Mouse (Mus musculus) midbrain, postnatal 0 days (tissue): ENCODE results near the gene Syt8. TPM values are rescaled to one million over a fixed set of nuclear protein-coding genes. Genes with fewer than 3 reads are reported as not detected.
A peak's percentile ranks its signal among the peaks of the same experiment; 100 is the strongest.

Source experiments
- ATAC-seq: fragments of 200-750 bp; cut with Nextera tagmentation; 2 replicates; pipeline ENCODE4 v1.8.0; 2017; ENCODE audit warnings: moderate number of reproducible peaks, mild to moderate bottlenecking, moderate TSS enrichment, moderate library complexity; ENCODE audit not compliant: low FRiP score
- DNase-seq: peaks from one replicate; pipeline ENCODE4 v3.0.0-alpha.2; 2015; ENCODE audit warnings: low spot score
- H3K27ac ChIP-seq: fragments of 300-500 bp; sonication (generic); 2 replicates; pipeline ENCODE4 v1.5.1; 2014; ENCODE audit warnings: low read depth, mild to moderate bottlenecking, low read length, mixed read lengths
- H3K27me3 ChIP-seq: fragments of 300-500 bp; sonication (generic); 2 replicates; pipeline ENCODE4 v1.6.1; 2014; ENCODE audit warnings: low read length, control low read depth, mixed read lengths; ENCODE audit not compliant: insufficient read depth
- H3K36me3 ChIP-seq: fragments of 300-500 bp; sonication (generic); 2 replicates; pipeline ENCODE4 v1.6.1; 2014; ENCODE audit warnings: low read length, control low read depth, mixed read lengths; ENCODE audit not compliant: insufficient read depth
- H3K4me1 ChIP-seq: fragments of 300-500 bp; sonication (generic); 2 replicates; pipeline ENCODE4 v1.6.1; 2014; ENCODE audit warnings: mild to moderate bottlenecking, control low read depth, antibody characterized with exemption, low read length, mixed read lengths; ENCODE audit not compliant: insufficient read depth
- H3K4me2 ChIP-seq: fragments of 300-500 bp; sonication (generic); 2 replicates; pipeline ENCODE4 v1.6.1; 2014; ENCODE audit warnings: low read depth, mild to moderate bottlenecking, low read length, mixed read lengths; ENCODE audit not compliant: poor library complexity, severe bottlenecking
- H3K4me3 ChIP-seq: fragments of 300-500 bp; sonication (generic); 2 replicates; pipeline ENCODE4 v1.5.1; 2014; ENCODE audit warnings: low read depth, mild to moderate bottlenecking, low read length, moderate library complexity
- H3K9ac ChIP-seq: fragments of 300-500 bp; sonication (generic); replicated peaks from 2 replicates; pipeline ENCODE4 v1.6.1; 2014; ENCODE audit warnings: mild to moderate bottlenecking, low read length, moderate library complexity, mixed read lengths; ENCODE audit not compliant: poor library complexity, severe bottlenecking
- H3K9me3 ChIP-seq: fragments of 300-500 bp; sonication (generic); 2 replicates; pipeline ENCODE4 v1.6.1; 2016; ENCODE audit warnings: low read length, control low read depth
- CTCF ChIP-seq: IDR thresholded peaks from 2 replicates; pipeline ENCODE4 v1.5.1; 2016; ENCODE audit warnings: antibody characterized with exemption, mild to moderate bottlenecking
- WGBS: fragments of 180-500 bp; shearing (Covaris S2); extraction: QIAGEN DNeasy Blood & Tissue Kit; methylation state at CpG from one replicate; pipeline ENCODE4 v1.1.7; 2014; 5-methylcytosine and 5-hydroxymethylcytosine counted together
- polyA plus RNA-seq: library from polyadenylated mRNA; unstranded; fragments of >200 nt; fragmentation: Nextera tagmentation; extraction: Ambion mirVana; gene quantifications from 2 replicates; pipeline ENCODE4 v1.2.1, GENCODE M21; 2015
- total RNA-seq: library from RNA; depleted of rRNA; stranded (reverse); fragments of >200 nt; gene quantifications from 2 replicates; pipeline ENCODE4 v1.2.3, GENCODE M21; 2014; rRNA removed

Syt8 gene
- not detected in 2 replicates for total RNA-seq
- not detected in 2 replicates for polyA plus RNA-seq

DNA sequence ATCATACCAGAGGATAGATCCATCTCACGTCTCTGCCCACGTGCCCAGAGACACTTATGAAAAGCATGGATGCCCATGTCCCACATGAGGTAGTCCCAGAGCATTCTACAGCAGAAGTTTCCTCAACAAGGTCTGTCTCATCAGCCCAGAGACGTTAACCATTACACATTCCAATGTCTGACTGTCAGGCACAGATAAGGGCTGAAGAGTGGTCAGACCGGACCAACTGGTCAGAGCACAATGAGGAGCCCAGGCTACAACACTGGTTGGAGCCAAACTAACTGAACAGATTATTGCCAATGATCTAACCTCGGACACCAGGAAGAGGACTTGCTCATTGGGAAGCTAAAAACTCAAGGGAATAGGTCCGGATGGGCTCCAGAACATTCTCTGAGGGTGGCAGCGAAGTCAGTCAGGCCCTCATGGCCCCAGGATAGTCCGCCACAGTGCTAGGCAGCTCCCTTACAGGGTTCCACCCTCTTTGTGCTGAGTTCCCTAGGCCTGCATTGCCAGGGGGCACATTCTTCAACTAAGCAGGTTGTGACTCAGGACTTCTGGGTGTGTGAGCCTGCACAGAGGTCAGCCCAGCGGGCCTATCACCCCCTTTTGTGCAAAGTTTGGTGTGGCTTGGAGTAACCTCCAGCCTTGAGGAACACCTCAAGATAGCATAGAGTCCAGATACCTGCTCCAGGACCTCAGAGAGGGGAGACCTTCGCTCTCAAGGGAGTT is at the start of gene Syt8:
Gene Syt8, plus strand, starts transcription at position 714 of the 729 bp plus-strand sequence.
- Histone ChIP-seq H3K27me3 (no peaks in the 10 kb centered on the region), H3K36me3 (no peaks in the 10 kb centered on the region), H3K4me1 (no peaks in the 10 kb centered on the region), H3K27ac (no peak within 1 kb of the TSS), H3K9ac (no peak within 1 kb of the TSS), H3K9me3 (no peaks in the 10 kb centered on the region), H3K4me3 (no peak within 1 kb of the TSS), H3K4me2 (no peak within 1 kb of the TSS)
- no peak for ATAC-seq
- DNase-seq = no peak
- TF ChIP-seq CTCF = no peak
- WGBS = 88% methylated on average over 10 of the region's 10 CpGs

DNA sequence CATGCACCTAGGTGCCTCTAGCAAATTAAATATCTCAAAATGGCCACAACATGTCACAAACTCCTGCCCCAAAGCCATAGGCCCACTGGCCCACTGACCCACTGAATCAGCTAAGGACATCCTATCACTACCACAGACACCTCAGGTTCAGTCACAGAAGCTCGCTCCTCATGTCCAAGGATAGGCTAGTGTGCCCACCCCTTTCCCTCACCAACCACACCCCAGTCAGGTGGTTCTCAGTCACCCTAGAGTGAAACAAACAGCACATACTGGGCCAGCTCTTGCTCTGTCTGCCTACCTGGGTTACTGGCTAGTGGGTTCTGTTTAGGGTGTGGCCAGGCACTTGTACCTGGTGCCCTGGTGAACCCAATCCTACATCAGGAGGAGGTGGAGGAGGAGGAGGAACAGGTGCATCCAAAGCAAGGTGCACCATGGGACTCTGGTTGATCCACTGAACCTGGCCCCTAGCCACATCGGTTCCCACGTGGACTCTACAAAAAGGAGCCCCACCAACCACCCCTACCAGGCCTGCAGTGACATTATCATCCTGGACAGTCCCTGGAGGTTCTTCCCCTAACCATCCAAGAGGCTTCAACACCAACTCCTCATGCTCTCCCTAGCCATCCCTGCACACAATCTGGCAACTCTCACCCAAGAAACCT is 48.8 kb upstream of the Syt8 start:
- peak overlapping the region; percentile 84 for H3K9ac ChIP-seq
- TF ChIP-seq CTCF = no peak
- ATAC-seq (no peak), DNase-seq (no peak)
- peaks cover 12% of the 10 kb centered on the region for H3K4me1 ChIP-seq
- peak overlapping the region; percentile 92 for H3K4me2 ChIP-seq
- WGBS = 100% methylated on average over 3 of the region's 3 CpGs
- peaks cover 38% of the 10 kb centered on the region for H3K36me3 ChIP-seq
- no peak overlapping the region for H3K27ac ChIP-seq
- no peaks in the 10 kb centered on the region for H3K27me3 ChIP-seq
- no peaks in the 10 kb centered on the region for H3K9me3 ChIP-seq
- H3K4me3 ChIP-seq = peak overlapping the region; percentile 83; the same call in 1 of the 2 replicates

DNA sequence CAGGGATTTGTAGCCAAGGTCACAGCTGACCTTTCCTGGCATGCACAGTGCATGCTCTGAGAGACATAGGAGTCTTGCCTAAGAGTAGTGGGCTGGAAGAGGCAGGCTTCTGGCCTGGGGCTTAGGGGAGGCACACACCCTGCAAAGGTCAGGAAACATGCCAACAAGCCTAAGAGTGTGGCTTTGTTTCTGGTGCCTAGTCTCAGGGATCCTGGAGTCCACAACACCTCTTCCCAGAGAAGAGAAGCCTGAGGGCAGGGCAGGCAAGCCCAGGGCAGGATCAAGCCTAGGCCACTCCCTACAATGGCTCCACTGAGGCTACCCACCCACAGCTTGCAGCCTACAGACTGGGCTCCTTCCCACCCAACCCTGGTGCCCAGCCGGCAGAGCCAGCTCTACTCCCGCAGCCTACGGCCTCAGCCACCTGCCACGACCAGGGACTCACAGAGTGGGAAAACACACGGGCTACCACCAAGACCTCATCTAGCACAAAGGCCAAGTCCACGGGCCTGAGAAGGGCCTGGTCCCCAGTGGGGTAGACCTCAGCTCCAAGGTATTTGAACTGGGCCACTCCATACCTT is 47.9 kb upstream of the Syt8 start:
- WGBS = 56% methylated on average over 6 of the region's 6 CpGs
- peaks cover 12% of the 10 kb centered on the region for H3K4me1 ChIP-seq

DNA sequence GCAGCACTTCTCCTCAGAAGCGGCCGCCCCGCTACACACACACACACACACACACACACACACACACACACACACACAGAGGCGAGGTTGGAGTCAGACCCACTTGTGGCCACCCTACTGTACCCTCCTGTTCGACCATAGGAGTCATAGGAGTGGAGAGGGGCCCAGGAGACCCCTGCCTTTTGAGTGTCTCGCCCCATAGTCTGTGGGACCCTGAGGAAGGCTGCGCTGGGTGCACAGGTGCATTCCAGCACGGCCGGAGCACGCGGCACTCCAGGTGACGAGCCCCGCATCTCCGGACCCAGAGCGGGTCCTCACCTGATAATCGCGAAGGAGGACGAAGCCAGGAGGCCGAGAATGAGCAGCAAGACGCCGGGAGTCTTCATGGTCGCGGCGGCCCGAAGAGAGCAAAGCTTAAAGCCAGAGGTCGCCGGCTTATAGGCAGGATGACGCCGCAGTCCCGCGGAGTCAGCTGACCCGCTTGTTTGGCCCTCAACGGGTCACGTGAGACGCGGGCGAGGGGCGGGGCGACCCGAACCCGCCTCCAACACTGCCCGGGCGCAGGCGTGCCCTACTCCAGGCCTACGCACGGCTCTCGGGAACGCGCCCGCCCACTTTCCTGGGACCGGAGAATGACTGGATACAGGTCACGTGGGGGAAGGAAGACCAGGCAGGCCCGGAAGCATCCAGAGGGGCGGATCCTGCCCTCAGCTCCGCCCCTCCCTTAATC is 47.1 kb upstream of the Syt8 start, which contains the start of gene Ctsd:
Gene Ctsd, minus strand, starts transcription at position 620 of the 730 bp plus-strand sequence.
- Histone ChIP-seq H3K27me3 (no peaks in the 10 kb centered on the region), H3K36me3 (peaks cover 21% of the 10 kb centered on the region), H3K4me1 (peaks cover 12% of the 10 kb centered on the region), H3K4me2 (peak within 1 kb of the TSS; percentile 92), H3K27ac (peak within 1 kb of the TSS; percentile 69), H3K9me3 (no peaks in the 10 kb centered on the region), H3K4me3 (peak within 1 kb of the TSS; percentile 83), H3K9ac (peak within 1 kb of the TSS; percentile 84)
- WGBS = under 1% methylated on average over 55 of the region's 55 CpGs
- TF ChIP-seq CTCF = no peak
- DNase-seq (peak; percentile 98), ATAC-seq (peak; percentile 98)

More for the DNA sequence above, 47.9 kb upstream of the Syt8 start:
- DNase-seq = no peak
- Histone ChIP-seq H3K9ac (peak overlapping the region; percentile 84), H3K36me3 (peaks cover 30% of the 10 kb centered on the region), H3K4me3 (peak overlapping the region; percentile 83), H3K27me3 (no peaks in the 10 kb centered on the region), H3K9me3 (no peaks in the 10 kb centered on the region), H3K27ac (no peak overlapping the region), H3K4me2 (peak overlapping the region; percentile 92)
- ATAC-seq = no peak
- no peak for TF ChIP-seq CTCF

DNA sequence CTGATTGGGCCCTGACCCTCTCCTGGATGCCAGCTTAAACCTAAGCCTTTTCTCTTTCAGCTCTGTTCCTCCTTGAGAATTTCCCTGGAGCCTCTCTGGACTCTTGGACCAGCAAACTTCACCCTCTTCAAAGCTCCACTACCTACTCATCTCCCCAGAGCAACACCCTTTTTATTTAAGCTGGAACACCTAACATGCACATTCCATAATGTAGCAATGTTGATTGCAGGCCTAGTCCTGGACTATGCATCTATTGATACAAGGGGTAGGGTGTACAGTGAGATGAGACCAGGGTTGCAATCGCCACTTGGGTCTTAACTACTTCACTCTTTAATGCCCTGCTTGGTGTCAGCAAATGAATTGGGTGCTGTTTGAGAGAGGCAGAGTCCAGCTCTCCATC is 46.5 kb upstream of the Syt8 start:
- Histone ChIP-seq H3K4me1 (peaks cover 12% of the 10 kb centered on the region), H3K9ac (peak overlapping the region; percentile 50), H3K36me3 (peaks cover 16% of the 10 kb centered on the region), H3K27me3 (no peaks in the 10 kb centered on the region), H3K27ac (peak overlapping the region; percentile 62), H3K4me3 (peak overlapping the region; percentile 83), H3K4me2 (peak overlapping the region; percentile 92), H3K9me3 (no peaks in the 10 kb centered on the region)
- no peak for TF ChIP-seq CTCF
- DNase-seq (no peak), ATAC-seq (no peak; the same call in 1 of the 2 replicates)
- 96% methylated on average over 1 of the region's 1 CpGs for WGBS
